Comparison of ENCODE assay signal across 8 mouse cellular contexts in genomic region chr3:104643810-104644270, GRCm38 (mm10). TPM values are rescaled to one million over a fixed set of nuclear protein-coding genes. Genes with fewer than 3 reads are reported as not detected.
DNase-seq lines count a peak whose midpoint lies in the region; ATAC-seq and TF ChIP-seq lines count a peak whose summit lies in the region.

No protein-coding gene starts in this region.

- intact Hi-C loops in left cerebral cortex, adult 2 months (cut with DNase I), result loop anchor here (1.0 kb wide), 2 partner anchors 31 to 103 kb away; no protein-coding TSS in a partner anchor

- H3K4me2 ChIP-seq in forebrain, embryonic 16.5 days (ENCODE audit: low read length), result no peak overlapping the region

- no peaks in the 10 kb centered on the region for H3K27me3 ChIP-seq in forebrain, embryonic 16.5 days (replicated peaks; ENCODE audit: control insufficient read depth, insufficient read depth, low read length)

- H3K4me3 ChIP-seq in forebrain, embryonic 16.5 days (replicated peaks; ENCODE audit: low read length), result no peak overlapping the region
- no peak overlapping the region for H3K4me3 ChIP-seq in left cerebral cortex, adult 2 months

- peak; percentile 80; the same call in 1 of the 2 replicates for ATAC-seq in cerebellum, adult (ENCODE audit: insufficient number of reproducible peaks, low FRiP score, low TSS enrichment)
- peak; percentile 58; the same call in 1 of the 2 replicates for ATAC-seq in forebrain, embryonic 16.5 days
- peak; percentile 72 for ATAC-seq in megakaryocyte progenitor cell, adult 5-6 weeks (replicated peaks; ENCODE audit: poor library complexity)

- H3K9me3 ChIP-seq in forebrain, embryonic 16.5 days (ENCODE audit: control insufficient read depth, low read length), result no peaks in the 10 kb centered on the region

- H3K36me3 ChIP-seq in forebrain, embryonic 16.5 days (ENCODE audit: control insufficient read depth, insufficient read depth), result no peaks in the 10 kb centered on the region

- no peak overlapping the region for H3K9ac ChIP-seq in forebrain, embryonic 16.5 days (replicated peaks; ENCODE audit: low read depth, low read length)

- H3K4me1 ChIP-seq in forebrain, embryonic 16.5 days (replicated peaks; ENCODE audit: control insufficient read depth, insufficient read depth, low read length), result peaks cover 6% of the 10 kb centered on the region; the same call in 1 of the 2 replicates

- peak; percentile 45 for DNase-seq in ovary, postnatal 36 days (ENCODE audit: low spot score)
- no peak for DNase-seq in ovary, adult 18-20 months (ENCODE audit: low spot score)
- DNase-seq in induced T-regulatory cell, adult 2 months (ENCODE audit: low read depth), result peak; percentile 86
- peak; percentile 46 to 59 for DNase-seq in left cerebral cortex, adult 2 months (ENCODE audit: extremely low spot score in 1 of 2, low spot score in 2 of 2)
- DNase-seq in spleen, postnatal 14 days (ENCODE audit: low spot score in 2 of 2), result peak; percentile 27 to 55

- no peak overlapping the region for H3K27ac ChIP-seq in forebrain, embryonic 16.5 days (ENCODE audit: low read length)
- no peak overlapping the region for H3K27ac ChIP-seq in left cerebral cortex, adult 2 months

- TF ChIP-seq CTCF in left cerebral cortex, adult 2 months (IDR thresholded peaks at IDR 0.05), result peak; percentile 86

- 12% methylated on average over 2 of the region's 2 CpGs for WGBS in forebrain, embryonic 16.5 days

RNA-seq across cellular contexts. Expression of gene Slc16a1, which starts 5.4 kb away (rescaled TPM):
- 17.8 and 22.6 TPM in 2 replicates for polyA plus RNA-seq in forebrain, embryonic 16.5 days (2015; fragmentation: Nextera tagmentation; extraction: Ambion mirVana)
- total RNA-seq in left cerebral cortex, adult 2 months (2021), result 10 to 100 TPM; 16.7 to 17.9 TPM
- total RNA-seq in megakaryocyte progenitor cell, adult 5-6 weeks (2015), result 59.7 and 60.3 TPM in 2 replicates
- 92.8 and 104 TPM in 2 replicates for total RNA-seq in megakaryocyte progenitor cell, adult 5-6 weeks (2017)
